Mouse (Mus musculus) embryonic facial prominence, embryonic 10.5 days (tissue): Measurements from ENCODE around the gene Ttc33. TPM values are rescaled to one million over a fixed set of nuclear protein-coding genes. Genes with fewer than 3 reads are reported as not detected.
A peak's percentile ranks its signal among the peaks of the same experiment; 100 is the strongest.
"Not testable (repeated sequence)": the region's sequence is repeated elsewhere in the genome, so short reads cannot be mapped to it uniquely, and the experiment has no call there.

Source experiments
- DNase-seq: peaks from one replicate; pipeline ENCODE4 v3.0.0-alpha.2; 2017; ENCODE audit warnings: low spot score
- H3K27ac ChIP-seq: fragments of 300-500 bp; sonication (generic); replicated peaks from 2 replicates; pipeline ENCODE4 v1.5.1; 2016; ENCODE audit warnings: mild to moderate bottlenecking
- H3K27me3 ChIP-seq: fragments of 300-500 bp; sonication (generic); replicated peaks from 2 replicates; pipeline ENCODE4 v1.6.1; 2016; ENCODE audit warnings: low read depth, mild to moderate bottlenecking; ENCODE audit not compliant: poor library complexity, severe bottlenecking
- H3K36me3 ChIP-seq: fragments of 300-500 bp; sonication (generic); replicated peaks from 2 replicates; pipeline ENCODE4 v1.6.1; 2016; ENCODE audit warnings: mild to moderate bottlenecking, moderate library complexity
- H3K4me1 ChIP-seq: fragments of 300-500 bp; sonication (generic); 2 replicates; pipeline ENCODE4 v1.6.1; 2016
- H3K4me3 ChIP-seq: fragments of 300-500 bp; sonication (generic); 2 replicates; pipeline ENCODE4 v1.5.1; 2016; ENCODE audit warnings: mild to moderate bottlenecking, moderate library complexity
- H3K9me3 ChIP-seq: fragments of 300-500 bp; sonication (generic); 2 replicates; pipeline ENCODE4 v1.6.1; 2016; ENCODE audit warnings: mild to moderate bottlenecking
- WGBS: fragments of 180-500 bp; shearing (Covaris S2); methylation state at CpG from one replicate; pipeline ENCODE4 v1.1.7; 2016; 5-methylcytosine and 5-hydroxymethylcytosine counted together
- polyA plus RNA-seq: library from polyadenylated mRNA; unstranded; fragments of >200 nt; fragmentation: Nextera tagmentation; extraction: Ambion mirVana; gene quantifications from 2 replicates; pipeline ENCODE4 v1.2.1, GENCODE M21; 2016

The Ttc33 gene
- polyA plus RNA-seq, 1 experiment from 2014 or later: 35.7 TPM

- Histone ChIP-seq H3K4me3 (no peak overlapping the region), H3K27ac (no peak overlapping the region), H3K9me3 (no peaks in the 10 kb centered on the region), H3K27me3 (no peaks in the 10 kb centered on the region), H3K36me3 (peaks cover 32% of the 10 kb centered on the region), H3K4me1 (peaks cover 11% of the 10 kb centered on the region)
- no peak for DNase-seq
- 85% methylated on average over 10 of the region's 10 CpGs for WGBS
These were observed 4.3 kb downstream of the Ttc33 start for GRCm38 (mm10) chr15:5189504-5190093.

- 85% methylated on average over 3 of the region's 3 CpGs for WGBS
- no peaks in the 10 kb centered on the region for H3K9me3 ChIP-seq
- H3K27me3 ChIP-seq: no peaks in the 10 kb centered on the region
- no peaks in the 10 kb centered on the region for H3K4me1 ChIP-seq
- H3K27ac ChIP-seq: no peak overlapping the region
- DNase-seq: no peak
- H3K36me3 ChIP-seq: peaks cover 37% of the 10 kb centered on the region
- no peak overlapping the region for H3K4me3 ChIP-seq
These were observed 8.5 kb downstream of the Ttc33 start for GRCm38 (mm10) chr15:5193833-5194232.

- H3K4me1 ChIP-seq: no peaks in the 10 kb centered on the region
- no peak overlapping the region for H3K4me3 ChIP-seq
- peaks cover 35% of the 10 kb centered on the region for H3K36me3 ChIP-seq
- H3K9me3 ChIP-seq: no peaks in the 10 kb centered on the region
- no peaks in the 10 kb centered on the region for H3K27me3 ChIP-seq
- no peak overlapping the region for H3K27ac ChIP-seq
- DNase-seq: no peak
- WGBS: 93% methylated on average over 6 of the region's 6 CpGs
These were observed 9.1 kb downstream of the Ttc33 start for GRCm38 (mm10) chr15:5194446-5194845.

GRCm38 (mm10) chr15:5194931-5195330, 9.6 kb downstream of the Ttc33 start:
- H3K27me3 ChIP-seq: no peaks in the 10 kb centered on the region
- no peak overlapping the region for H3K27ac ChIP-seq
- H3K4me3 ChIP-seq: no peak overlapping the region
- H3K36me3 ChIP-seq: peaks cover 35% of the 10 kb centered on the region
- 82% methylated on average over 9 of the region's 9 CpGs for WGBS
- no peaks in the 10 kb centered on the region for H3K4me1 ChIP-seq
- DNase-seq: no peak
- no peaks in the 10 kb centered on the region for H3K9me3 ChIP-seq

GRCm38 (mm10) chr15:5195987-5196514, 10.7 kb downstream of the Ttc33 start:
- Histone ChIP-seq H3K36me3 (peaks cover 28% of the 10 kb centered on the region), H3K9me3 (no peaks in the 10 kb centered on the region), H3K27me3 (no peaks in the 10 kb centered on the region), H3K27ac (no peak overlapping the region), H3K4me3 (no peak overlapping the region), H3K4me1 (no peaks in the 10 kb centered on the region)
- no peak for DNase-seq
- WGBS: 79% methylated on average over 4 of the region's 4 CpGs

- H3K9me3 ChIP-seq: no peaks in the 10 kb centered on the region
- no peaks in the 10 kb centered on the region for H3K27me3 ChIP-seq
- 52% methylated on average over 4 of the region's 4 CpGs for WGBS
- no peak overlapping the region for H3K27ac ChIP-seq
- peaks cover 22% of the 10 kb centered on the region for H3K36me3 ChIP-seq
- DNase-seq: no peak
- H3K4me1 ChIP-seq: no peaks in the 10 kb centered on the region
- H3K4me3 ChIP-seq: no peak overlapping the region
These were observed 11.4 kb downstream of the Ttc33 start for GRCm38 (mm10) chr15:5196691-5197090.

- Histone ChIP-seq H3K27ac (no peak overlapping the region), H3K9me3 (no peaks in the 10 kb centered on the region), H3K36me3 (peaks cover 7% of the 10 kb centered on the region), H3K4me3 (no peak overlapping the region), H3K27me3 (no peaks in the 10 kb centered on the region), H3K4me1 (no peaks in the 10 kb centered on the region)
- 86% methylated on average over 9 of the region's 9 CpGs for WGBS
- DNase-seq: no peak
These were observed 19.9 kb downstream of the Ttc33 start for GRCm38 (mm10) chr15:5205222-5205621.

GRCm38 (mm10) chr15:5209116-5209515, 23.8 kb downstream of the Ttc33 start:
- H3K4me3 ChIP-seq: no peak overlapping the region
- no peaks in the 10 kb centered on the region for H3K27me3 ChIP-seq
- H3K9me3 ChIP-seq: no peaks in the 10 kb centered on the region
- H3K27ac ChIP-seq: no peak overlapping the region
- H3K36me3 ChIP-seq: peaks cover 9% of the 10 kb centered on the region
- no peak for DNase-seq
- H3K4me1 ChIP-seq: no peaks in the 10 kb centered on the region
- 98% methylated on average over 3 of the region's 3 CpGs for WGBS

GRCm38 (mm10) chr15:5220491-5220890, 35.2 kb downstream of the Ttc33 start:
- no peaks in the 10 kb centered on the region for H3K4me1 ChIP-seq
- H3K27me3 ChIP-seq: no peaks in the 10 kb centered on the region
- no peak overlapping the region for H3K27ac ChIP-seq
- H3K9me3 ChIP-seq: no peaks in the 10 kb centered on the region
- peaks cover 4% of the 10 kb centered on the region; the same call in 1 of the 2 replicates for H3K36me3 ChIP-seq
- DNase-seq: no peak
- 94% methylated on average over 6 of the region's 6 CpGs for WGBS
- no peak overlapping the region for H3K4me3 ChIP-seq

GRCm38 (mm10) chr15:5230746-5231145, 45.4 kb downstream of the Ttc33 start:
- H3K9me3 ChIP-seq, H3K4me3 ChIP-seq, H3K27me3 ChIP-seq, H3K27ac ChIP-seq, H3K4me1 ChIP-seq, DNase-seq, H3K36me3 ChIP-seq: not testable (repeated sequence)
- 85% methylated on average over 10 of the region's 10 CpGs for WGBS

GRCm38 (mm10) chr15:5234659-5235058, 49.3 kb downstream of the Ttc33 start:
- Histone ChIP-seq H3K4me3 (no peak overlapping the region), H3K4me1 (peaks cover 5% of the 10 kb centered on the region; the same call in 1 of the 2 replicates), H3K9me3 (no peaks in the 10 kb centered on the region), H3K36me3 (no peaks in the 10 kb centered on the region), H3K27me3 (0 out of 2 replicates have a peak, but pooled peaks cover under 1% of the 10 kb centered on the region), H3K27ac (no peak overlapping the region)
- 80% methylated on average over 16 of the region's 16 CpGs for whole genome bisulfite sequencing
- no peak for DNase-seq

GRCm38 (mm10) chr15:5235527-5235926, 50.2 kb downstream of the Ttc33 start:
- Histone ChIP-seq H3K4me3 (no peak overlapping the region), H3K9me3 (no peaks in the 10 kb centered on the region), H3K36me3 (no peaks in the 10 kb centered on the region), H3K27me3 (peaks cover 9% of the 10 kb centered on the region), H3K4me1 (peaks cover 5% of the 10 kb centered on the region; the same call in 1 of the 2 replicates), H3K27ac (no peak overlapping the region)
- peak; percentile 16 for DNase-seq
- 49% methylated on average over 8 of the region's 8 CpGs for WGBS

- Histone ChIP-seq H3K4me1 (peaks cover 6% of the 10 kb centered on the region), H3K27ac (no peak overlapping the region), H3K27me3 (peaks cover 19% of the 10 kb centered on the region), H3K36me3 (no peaks in the 10 kb centered on the region), H3K4me3 (no peak overlapping the region), H3K9me3 (no peaks in the 10 kb centered on the region)
- WGBS: 19% methylated on average over 6 of the region's 6 CpGs
- peak; percentile 76 for DNase-seq
These were observed 51.2 kb downstream of the Ttc33 start for GRCm38 (mm10) chr15:5236538-5236937.
